Mouse (Mus musculus) liver, embryonic 14.5 days (tissue): ENCODE measurements around the gene Fam32a.

Experiments
- CTCF ChIP-seq: IDR thresholded peaks from 2 replicates; pipeline ENCODE4 v1.5.1; 2016; ENCODE audit warnings: antibody characterized with exemption, low read depth, control low read depth
- EP300 ChIP-seq: IDR thresholded peaks from 2 replicates; pipeline ENCODE4 v1.6.1; 2016; ENCODE audit warnings: antibody characterized with exemption, low read depth

- TF ChIP-seq EP300 (no peak), CTCF (no peak)
These were observed 3.1 kb downstream of the Fam32a start for GRCm38 (mm10) chr8:72222656-72223055.
